Mouse (Mus musculus) midbrain, embryonic 14.5 days (tissue): ENCODE measurements around the gene Bcas3. TPM values are rescaled to one million over a fixed set of nuclear protein-coding genes. Genes with fewer than 3 reads are reported as not detected.

Experiments used
- ATAC-seq: fragments of 200-750 bp; cut with Nextera tagmentation; 2 replicates; pipeline ENCODE4 v1.8.0; 2017; ENCODE audit warnings: moderate number of reproducible peaks, moderate library complexity; ENCODE audit not compliant: low FRiP score, low TSS enrichment
- DNase-seq: peaks from one replicate; pipeline ENCODE4 v3.0.0-alpha.2; 2015
- H3K27ac ChIP-seq: fragments of 300-500 bp; sonication (generic); replicated peaks from 2 replicates; pipeline ENCODE4 v1.5.1; 2014; ENCODE audit warnings: mild to moderate bottlenecking, low read depth, low read length, moderate library complexity
- H3K27me3 ChIP-seq: fragments of 300-500 bp; sonication (generic); 2 replicates; pipeline ENCODE4 v1.6.1; 2014; ENCODE audit warnings: low read length, control low read depth, mixed read lengths; ENCODE audit not compliant: control insufficient read depth, insufficient read depth
- H3K36me3 ChIP-seq: fragments of 300-500 bp; sonication (generic); 2 replicates; pipeline ENCODE4 v1.6.1; 2014; ENCODE audit warnings: low read length, control low read depth; ENCODE audit not compliant: control insufficient read depth, insufficient read depth
- H3K4me1 ChIP-seq: fragments of 300-500 bp; sonication (generic); 2 replicates; pipeline ENCODE4 v1.6.1; 2014; ENCODE audit warnings: mild to moderate bottlenecking, antibody characterized with exemption, low read length, control low read depth; ENCODE audit not compliant: control insufficient read depth, insufficient read depth
- H3K4me2 ChIP-seq: fragments of 300-500 bp; sonication (generic); 2 replicates; pipeline ENCODE4 v1.6.1; 2014; ENCODE audit warnings: mild to moderate bottlenecking, low read length, moderate library complexity
- H3K4me3 ChIP-seq: fragments of 300-500 bp; sonication (generic); replicated peaks from 2 replicates; pipeline ENCODE4 v1.5.1; 2014; ENCODE audit warnings: low read depth, low read length
- H3K9ac ChIP-seq: fragments of 300-500 bp; sonication (generic); replicated peaks from 2 replicates; pipeline ENCODE4 v1.6.1; 2014; ENCODE audit warnings: mild to moderate bottlenecking, low read length, moderate library complexity
- H3K9me3 ChIP-seq: fragments of 300-500 bp; sonication (generic); 2 replicates; pipeline ENCODE4 v1.6.1; 2016; ENCODE audit warnings: low read length, control low read depth, mixed read lengths; ENCODE audit not compliant: control insufficient read depth
- WGBS: fragments of 180-500 bp; shearing (Covaris S2); extraction: QIAGEN DNeasy Blood & Tissue Kit; methylation state at CpG from one replicate; pipeline ENCODE4 v1.1.7; 2014; 5-methylcytosine and 5-hydroxymethylcytosine counted together
- polyA plus RNA-seq: library from polyadenylated mRNA; unstranded; fragments of >200 nt; fragmentation: Nextera tagmentation; extraction: Ambion mirVana; gene quantifications from 2 replicates; pipeline ENCODE4 v1.2.1, GENCODE M21; 2014

The Bcas3 gene
- polyA plus RNA-seq, 1 experiment from 2014 or later = 33.4 TPM

GRCm38 (mm10) chr11:85841980-85842379 is 489.0 kb downstream of the Bcas3 start:
- peak; percentile 62 for ATAC-seq
- Histone ChIP-seq H3K27ac (no peak overlapping the region), H3K36me3 (no peaks in the 10 kb centered on the region), H3K27me3 (peaks cover 88% of the 10 kb centered on the region), H3K9me3 (no peaks in the 10 kb centered on the region), H3K4me3 (peak overlapping the region; percentile 31), H3K4me2 (peak overlapping the region; percentile 58), H3K9ac (0 out of 2 replicates have a peak overlapping the region, but pooled peaks have one; percentile 23), H3K4me1 (peaks cover 13% of the 10 kb centered on the region; the same call in 1 of the 2 replicates)
- DNase-seq = peak; percentile 87
- 0% methylated on average over 25 of the region's 32 CpGs for WGBS

GRCm38 (mm10) chr11:85842596-85843346 is 489.8 kb downstream of the Bcas3 start:
- Histone ChIP-seq H3K9me3 (no peaks in the 10 kb centered on the region), H3K4me3 (peak overlapping the region; percentile 32), H3K4me2 (peak overlapping the region; percentile 69), H3K4me1 (peaks cover 13% of the 10 kb centered on the region; the same call in 1 of the 2 replicates), H3K9ac (no peak overlapping the region), H3K27ac (no peak overlapping the region), H3K36me3 (no peaks in the 10 kb centered on the region), H3K27me3 (peaks cover 80% of the 10 kb centered on the region)
- DNase-seq (no peak), ATAC-seq (no peak)
- 4% methylated on average over 24 of the region's 24 CpGs for WGBS

- H3K9ac ChIP-seq = no peak overlapping the region
These were observed 490.4 kb downstream of the Bcas3 start for GRCm38 (mm10) chr11:85843347-85843692.

DNA sequence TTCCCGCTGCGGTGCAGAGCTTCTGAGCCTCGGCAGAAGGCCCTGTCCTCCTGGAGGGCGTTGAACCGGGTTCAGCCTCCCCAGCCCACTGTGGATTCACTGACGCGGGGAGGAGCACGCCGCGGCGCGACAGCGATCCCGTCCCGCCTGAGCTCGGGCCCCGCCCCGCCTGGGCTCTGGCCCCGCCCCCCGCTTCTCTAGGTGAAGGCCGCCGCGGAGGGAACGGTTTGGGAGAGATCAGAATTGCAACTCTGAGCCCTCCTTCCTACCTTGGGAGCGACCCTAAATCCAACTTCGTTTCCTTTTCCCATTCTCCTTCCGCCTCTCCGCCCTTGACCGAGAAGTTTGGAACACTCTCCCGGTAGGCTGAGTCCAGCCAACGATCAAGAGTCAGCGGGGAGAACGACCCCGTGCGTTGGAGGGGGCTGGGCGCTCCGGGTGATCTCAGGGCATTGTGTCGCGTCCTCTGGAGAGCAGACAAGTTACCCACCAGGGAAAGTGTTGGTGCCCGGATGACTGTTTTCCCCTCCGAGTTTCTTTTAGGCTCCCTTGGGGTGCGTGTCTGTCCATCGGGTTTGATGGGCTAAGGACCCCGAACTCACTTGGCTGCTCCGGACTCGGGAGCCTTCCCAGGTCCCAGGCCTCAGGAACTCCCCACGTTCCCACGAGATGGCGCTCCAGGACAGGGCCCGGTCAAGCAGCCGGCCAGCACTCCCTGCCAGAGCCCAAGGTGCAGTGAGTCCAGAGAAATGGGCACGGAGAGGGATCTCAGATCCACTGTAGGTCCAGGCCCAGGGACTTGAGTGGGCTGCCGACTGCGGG is 491.4 kb downstream of the Bcas3 start:
- Histone ChIP-seq H3K9ac (peak overlapping the region; percentile 29), H3K27me3 (peaks cover 64% of the 10 kb centered on the region), H3K36me3 (no peaks in the 10 kb centered on the region), H3K4me1 (peaks cover 13% of the 10 kb centered on the region; the same call in 1 of the 2 replicates), H3K4me2 (peak overlapping the region; percentile 69), H3K4me3 (peak overlapping the region; percentile 32), H3K27ac (no peak overlapping the region), H3K9me3 (no peaks in the 10 kb centered on the region)
- whole genome bisulfite sequencing = 1% methylated on average over 54 of the region's 54 CpGs
- ATAC-seq = peak; percentile 7; the same call in 1 of the 2 replicates
- DNase-seq = peak; percentile 87

More at GRCm38 (mm10) chr11:85843347-85843692, 490.4 kb downstream of the Bcas3 start:
- peak overlapping the region; percentile 69 for H3K4me2 ChIP-seq
- ATAC-seq (peak; percentile 52), DNase-seq (peak; percentile 81)
- H3K27ac ChIP-seq = no peak overlapping the region
- peaks cover 13% of the 10 kb centered on the region; the same call in 1 of the 2 replicates for H3K4me1 ChIP-seq
- peak overlapping the region; percentile 32 for H3K4me3 ChIP-seq
- WGBS = under 1% methylated on average over 18 of the region's 18 CpGs
- H3K36me3 ChIP-seq = no peaks in the 10 kb centered on the region
- H3K9me3 ChIP-seq = no peaks in the 10 kb centered on the region
- peaks cover 74% of the 10 kb centered on the region for H3K27me3 ChIP-seq

- H3K4me1 ChIP-seq = peaks cover 13% of the 10 kb centered on the region; the same call in 1 of the 2 replicates
- no peaks in the 10 kb centered on the region for H3K9me3 ChIP-seq
- ATAC-seq = no peak
- H3K27ac ChIP-seq = no peak overlapping the region
- H3K4me3 ChIP-seq = no peak overlapping the region
- H3K9ac ChIP-seq = no peak overlapping the region
- H3K27me3 ChIP-seq = peaks cover 58% of the 10 kb centered on the region
- WGBS = 33% methylated on average over 5 of the region's 5 CpGs
- no peak overlapping the region; the same call in 1 of the 2 replicates for H3K4me2 ChIP-seq
- no peak for DNase-seq
- H3K36me3 ChIP-seq = no peaks in the 10 kb centered on the region
These were observed 492.0 kb downstream of the Bcas3 start for GRCm38 (mm10) chr11:85844971-85845370.

DNA sequence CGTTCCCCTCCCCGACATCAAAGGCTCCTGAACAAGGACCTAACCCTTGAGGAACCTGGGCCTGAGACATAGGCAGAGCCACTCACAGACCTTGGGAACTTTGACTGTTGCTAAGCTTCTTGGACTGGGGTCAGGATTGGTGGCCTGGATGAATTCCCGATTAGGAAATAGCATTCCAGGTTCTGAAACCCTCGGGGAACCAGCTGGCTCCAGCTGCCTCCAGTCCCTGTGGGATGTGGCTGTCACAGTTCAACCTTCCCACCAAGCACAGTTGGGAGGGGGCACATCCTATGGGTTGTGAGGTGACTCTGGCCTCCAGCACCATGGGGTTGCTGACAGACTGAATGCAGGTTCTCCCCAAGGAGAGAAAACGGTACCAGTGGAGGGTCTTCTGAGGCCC is 493.0 kb downstream of the Bcas3 start:
- H3K9me3 ChIP-seq = no peaks in the 10 kb centered on the region
- 50% methylated on average over 5 of the region's 5 CpGs for WGBS
- no peak for ATAC-seq
- H3K4me2 ChIP-seq = no peak overlapping the region
- no peak overlapping the region for H3K4me3 ChIP-seq
- peaks cover 48% of the 10 kb centered on the region for H3K27me3 ChIP-seq
- no peak overlapping the region for H3K9ac ChIP-seq
- no peaks in the 10 kb centered on the region for H3K36me3 ChIP-seq
- no peak for DNase-seq
- peaks cover 13% of the 10 kb centered on the region; the same call in 1 of the 2 replicates for H3K4me1 ChIP-seq
- no peak overlapping the region for H3K27ac ChIP-seq

DNA sequence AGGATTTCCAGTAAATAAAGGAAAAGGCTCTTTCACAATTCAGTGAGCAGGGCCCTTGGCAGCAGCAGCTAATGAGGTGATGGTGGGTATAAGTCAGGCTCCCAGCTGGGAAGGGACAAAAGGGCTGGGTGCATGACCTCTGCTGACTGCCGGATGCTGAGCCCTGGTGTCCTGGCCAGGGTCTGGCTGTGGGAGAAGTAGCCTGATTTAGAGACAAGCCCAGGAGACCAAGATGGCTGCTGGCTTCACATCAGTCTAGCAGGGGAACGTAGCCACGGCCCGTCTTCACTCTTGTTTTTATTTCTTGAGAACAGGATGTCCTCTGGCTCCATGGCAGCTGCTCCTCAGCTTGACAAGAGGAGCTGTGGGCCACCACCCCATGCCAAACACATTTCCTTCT is 493.5 kb downstream of the Bcas3 start:
- H3K4me1 ChIP-seq = peaks cover 13% of the 10 kb centered on the region; the same call in 1 of the 2 replicates
- no peak overlapping the region for H3K9ac ChIP-seq
- no peak overlapping the region for H3K4me2 ChIP-seq
- no peak overlapping the region for H3K4me3 ChIP-seq
- 71% methylated on average over 4 of the region's 4 CpGs for WGBS
- DNase-seq = no peak
- ATAC-seq = no peak
- H3K9me3 ChIP-seq = no peaks in the 10 kb centered on the region
- no peaks in the 10 kb centered on the region for H3K36me3 ChIP-seq
- no peak overlapping the region for H3K27ac ChIP-seq
- peaks cover 43% of the 10 kb centered on the region for H3K27me3 ChIP-seq

- DNase-seq (peak; percentile 92), ATAC-seq (peak; percentile 50; the same call in 1 of the 2 replicates)
- Histone ChIP-seq H3K36me3 (no peaks in the 10 kb centered on the region), H3K4me3 (peak overlapping the region; percentile 27), H3K9ac (no peak overlapping the region), H3K27ac (no peak overlapping the region), H3K27me3 (peaks cover 17% of the 10 kb centered on the region), H3K9me3 (no peaks in the 10 kb centered on the region), H3K4me2 (peak overlapping the region; percentile 55), H3K4me1 (peaks cover 7% of the 10 kb centered on the region; the same call in 1 of the 2 replicates)
- WGBS = under 1% methylated on average over 21 of the region's 21 CpGs
These were observed 496.1 kb downstream of the Bcas3 start for GRCm38 (mm10) chr11:85849037-85849436.
